Mouse (Mus musculus): Measurements from ENCODE around the gene Wdr12. TPM values are rescaled to one million over a fixed set of nuclear protein-coding genes. Genes with fewer than 3 reads are reported as not detected.

The Wdr12 gene
- total RNA-seq (2012; rRNA removed) (94.4 and 99.1 TPM in 2 replicates), polyA plus RNA-seq (2012; ENCODE audit: insufficient read depth in 1 of 2, insufficient read length in 2 of 2, low read depth in 1 of 2, low replicate concordance in 2 of 2, missing spikeins in 1 of 2) (100 to 1,000 TPM in 1 of 2 experiments, 10 to 100 TPM in 1; 82.7 to 420 TPM)

- Histone ChIP-seq H3K27me3 (ENCODE audit: control insufficient read depth in 1 of 2, insufficient read depth in 2 of 2, low read length in 2 of 2) (no peaks in the 10 kb centered on the region), H3K9me3 (replicated peaks; ENCODE audit: insufficient read depth, low read length) (no peaks in the 10 kb centered on the region)
- peak; percentile 99 for DNase-seq (ENCODE audit: low read depth, low spot score)
- TF ChIP-seq MYC (IDR thresholded peaks at IDR 0.05; ENCODE audit: low read depth, low read length) (peak; percentile 98), JUND (IDR thresholded peaks at IDR 0.05; ENCODE audit: low read depth, low read length) (no peak), MAX (IDR thresholded peaks at IDR 0.05; ENCODE audit: low read length) (peak; percentile 85; the same call in 1 of the 2 replicates), EP300 (IDR thresholded peaks at IDR 0.05; ENCODE audit: low read depth in 1 of 2, low read length in 2 of 2) (no peak), TAL1 (IDR thresholded peaks at IDR 0.05; ENCODE audit: low read length) (no peak), NELFE (IDR thresholded peaks at IDR 0.05; ENCODE audit: low read depth, low read length) (peak; percentile 85), MEF2A (IDR thresholded peaks at IDR 0.05; ENCODE audit: extremely low read depth, insufficient replicate concordance, low read depth, low read length, poor library complexity, severe bottlenecking) (no peak), RCOR1 (IDR thresholded peaks at IDR 0.05; ENCODE audit: low read depth, low read length) (no peak; the same call in 1 of the 2 replicates), UBTF (IDR thresholded peaks at IDR 0.05; ENCODE audit: borderline replicate concordance, insufficient read depth, low read depth, low read length) (no peak), POLR2AphosphoS5 (IDR thresholded peaks at IDR 0.05; ENCODE audit: borderline replicate concordance, low read depth, low read length) (no peak; the same call in 1 of the 2 replicates), SIN3A (IDR thresholded peaks at IDR 0.05; ENCODE audit: low read length) (peak; percentile 88), BHLHE40 (IDR thresholded peaks at IDR 0.05; ENCODE audit: borderline replicate concordance, low read depth, low read length) (no peak), TBP (IDR thresholded peaks at IDR 0.05; ENCODE audit: low read depth, low read length) (peak; percentile 91), CHD2 (IDR thresholded peaks at IDR 0.05; ENCODE audit: low read length) (no peak), NRF1 (IDR thresholded peaks at IDR 0.05; ENCODE audit: insufficient read depth, low read depth, low read length, poor library complexity, severe bottlenecking) (peak; percentile 96), SMC3 (IDR thresholded peaks at IDR 0.05; ENCODE audit: low read depth, low read length) (no peak), ZMIZ1 (IDR thresholded peaks at IDR 0.05; ENCODE audit: low read depth, low read length) (peak; percentile 65; the same call in 1 of the 2 replicates), CTCF (IDR thresholded peaks at IDR 0.05 in 2 of 3, conservative IDR thresholded peaks at IDR 0.05 in 1 of 3; ENCODE audit: control insufficient read depth in 1 of 3, insufficient read depth in 1 of 3, low read depth in 2 of 3, low read length in 3 of 3, poor library complexity in 1 of 3, severe bottlenecking in 1 of 3) (no peak), POLR2A (IDR thresholded peaks at IDR 0.05; ENCODE audit: control insufficient read depth in 1 of 2, insufficient read depth in 1 of 2, low read depth in 1 of 2, low read length in 2 of 2, poor library complexity in 1 of 2) (peak; percentile 80 to 88; a peak in 3 of 4 replicates), POLR2AphosphoS2 (IDR thresholded peaks at IDR 0.05; ENCODE audit: low read length) (peak; percentile 61; the same call in 1 of the 2 replicates), RAD21 (IDR thresholded peaks at IDR 0.05; ENCODE audit: low read depth, low read length) (no peak), GATA1 (IDR thresholded peaks at IDR 0.05; ENCODE audit: low read depth, low read length) (no peak), MAZ (IDR thresholded peaks at IDR 0.05; ENCODE audit: low read depth, low read length) (no peak; the same call in 1 of the 2 replicates), ZKSCAN1 (IDR thresholded peaks at IDR 0.05; ENCODE audit: low read depth, low read length) (no peak), MXI1 (IDR thresholded peaks at IDR 0.05; ENCODE audit: low read depth, low read length) (peak; percentile 95), KAT2A (conservative IDR thresholded peaks at IDR 0.05; ENCODE audit: low read depth, low read length) (peak; percentile 68; the same call in 1 of the 2 replicates), MAFK (IDR thresholded peaks at IDR 0.05; ENCODE audit: borderline replicate concordance, low read depth, low read length) (no peak), USF1 (IDR thresholded peaks at IDR 0.05; ENCODE audit: low read depth, low read length) (no peak), GABPA (IDR thresholded peaks at IDR 0.05; ENCODE audit: low read depth, low read length) (no peak), USF2 (IDR thresholded peaks at IDR 0.05; ENCODE audit: borderline replicate concordance in 1 of 2, insufficient read depth in 1 of 2, low read depth in 1 of 2, low read length in 2 of 2) (no peak), ZNF384 (IDR thresholded peaks at IDR 0.05; ENCODE audit: low read depth, low read length) (no peak), ETS1 (IDR thresholded peaks at IDR 0.05; ENCODE audit: low read depth, low read length) (no peak), TCF12 (IDR thresholded peaks at IDR 0.05; ENCODE audit: low read depth, low read length) (0 out of 2 replicates have a peak, but pooled peaks have one; percentile 18), ZC3H11A (IDR thresholded peaks at IDR 0.05; ENCODE audit: low read depth, low read length) (no peak), ELF1 (IDR thresholded peaks at IDR 0.05; ENCODE audit: low read depth, low read length) (peak; percentile 81)
Measured at GRCm38 (mm10) chr1:60098024-60098781, at the start of gene Wdr12, which contains the start of gene Carf. Gene Wdr12, minus strand, starts transcription at chr1:60098645. Gene Carf, plus strand, starts transcription at chr1:60098247.

More at GRCm38 (mm10) chr1:60098024-60098781, at the start of gene Wdr12, which contains the start of gene Carf:
- H3K27ac ChIP-seq (ENCODE audit: control insufficient read depth, low read depth, low read length): peak within 1 kb of the TSS; percentile 98
- H3K79me2 ChIP-seq (ENCODE audit: control insufficient read depth, insufficient read depth, low read length, poor library complexity): peaks cover 30% of the 10 kb centered on the region
- peak within 1 kb of the TSS; percentile 93 for H3K9ac ChIP-seq (ENCODE audit: control insufficient read depth, low read depth, low read length, poor library complexity, severe bottlenecking)
- peaks cover 13 to 21% of the 10 kb centered on the region in 2 experiments for H3K36me3 ChIP-seq (ENCODE audit: control insufficient read depth in 1 of 2, insufficient read depth in 2 of 2, low read length in 2 of 2)
- H3K4me1 ChIP-seq (ENCODE audit: control insufficient read depth in 1 of 2, insufficient read depth in 2 of 2, low read length in 2 of 2): peaks cover 2 to 8% of the 10 kb centered on the region in 2 experiments; a peak in 2 of 4 replicates
- peak within 1 kb of the TSS; percentile 91 to 92 for H3K4me3 ChIP-seq (ENCODE audit: control insufficient read depth in 1 of 2, insufficient read depth in 1 of 2, low read depth in 2 of 2, low read length in 2 of 2)

Measured in MEL (cell line).